Mouse (Mus musculus) lung, postnatal 0 days (tissue): ENCODE measurements around the gene Zbtb16.

Experiments
- CTCF ChIP-seq: IDR thresholded peaks from 2 replicates; pipeline ENCODE4 v1.5.1; 2016; ENCODE audit warnings: antibody characterized with exemption, mild to moderate bottlenecking
- EP300 ChIP-seq: IDR thresholded peaks from 2 replicates; pipeline ENCODE4 v1.6.1; 2016; ENCODE audit warnings: antibody characterized with exemption, mild to moderate bottlenecking, control low read depth

- TF ChIP-seq CTCF: no peak
- no peak for TF ChIP-seq EP300
Observed at GRCm38 (mm10) chr9:48832473-48833100, 3.4 kb downstream of the Zbtb16 start.
